Mouse (Mus musculus) hindbrain, embryonic 14.5 days (tissue): ENCODE measurements around the gene Adgb. TPM values are rescaled to one million over a fixed set of nuclear protein-coding genes. Genes with fewer than 3 reads are reported as not detected.
A peak's percentile ranks its signal among the peaks of the same experiment; 100 is the strongest.

Experiments used
- ATAC-seq: fragments of 200-750 bp; cut with Nextera tagmentation; 2 replicates; pipeline ENCODE4 v1.8.0; 2017; ENCODE audit warnings: moderate number of reproducible peaks, mild to moderate bottlenecking, moderate TSS enrichment, moderate library complexity; ENCODE audit not compliant: low FRiP score
- DNase-seq: peaks from one replicate; pipeline ENCODE4 v3.0.0-alpha.2; 2015; ENCODE audit warnings: low spot score
- H3K27ac ChIP-seq: fragments of 300-500 bp; sonication (generic); 2 replicates; pipeline ENCODE4 v1.5.1; 2014; ENCODE audit warnings: mild to moderate bottlenecking, moderate library complexity
- H3K27me3 ChIP-seq: fragments of 300-500 bp; sonication (generic); 2 replicates; pipeline ENCODE4 v1.6.1; 2014; ENCODE audit warnings: mild to moderate bottlenecking, low read length, mixed read lengths; ENCODE audit not compliant: control insufficient read depth, insufficient read depth
- H3K36me3 ChIP-seq: fragments of 300-500 bp; sonication (generic); replicated peaks from 2 replicates; pipeline ENCODE4 v1.6.1; 2014; ENCODE audit not compliant: control insufficient read depth, insufficient read depth
- H3K4me1 ChIP-seq: fragments of 300-500 bp; sonication (generic); replicated peaks from 2 replicates; pipeline ENCODE4 v1.6.1; 2014; ENCODE audit warnings: antibody characterized with exemption, low read length, mixed read lengths; ENCODE audit not compliant: control insufficient read depth, insufficient read depth
- H3K4me2 ChIP-seq: fragments of 300-500 bp; sonication (generic); replicated peaks from 2 replicates; pipeline ENCODE4 v1.6.1; 2014; ENCODE audit warnings: mild to moderate bottlenecking, moderate library complexity
- H3K4me3 ChIP-seq: fragments of 300-500 bp; sonication (generic); replicated peaks from 2 replicates; pipeline ENCODE4 v1.5.1; 2014; ENCODE audit warnings: mild to moderate bottlenecking, low read length
- H3K9ac ChIP-seq: fragments of 300-500 bp; sonication (generic); 2 replicates; pipeline ENCODE4 v1.6.1; 2014
- H3K9me3 ChIP-seq: fragments of 300-500 bp; sonication (generic); 2 replicates; pipeline ENCODE4 v1.6.1; 2016; ENCODE audit warnings: low read length; ENCODE audit not compliant: control insufficient read depth
- WGBS: fragments of 180-500 bp; shearing (Covaris S2); extraction: QIAGEN DNeasy Blood & Tissue Kit; methylation state at CpG from one replicate; pipeline ENCODE4 v1.1.7; 2014; 5-methylcytosine and 5-hydroxymethylcytosine counted together
- polyA plus RNA-seq: library from polyadenylated mRNA; unstranded; fragments of >200 nt; fragmentation: Nextera tagmentation; extraction: Ambion mirVana; gene quantifications from 2 replicates; pipeline ENCODE4 v1.2.1, GENCODE M21; 2014

The Adgb gene
- polyA plus RNA-seq, 1 experiment from 2014 or later = 0.46 TPM

DNA sequence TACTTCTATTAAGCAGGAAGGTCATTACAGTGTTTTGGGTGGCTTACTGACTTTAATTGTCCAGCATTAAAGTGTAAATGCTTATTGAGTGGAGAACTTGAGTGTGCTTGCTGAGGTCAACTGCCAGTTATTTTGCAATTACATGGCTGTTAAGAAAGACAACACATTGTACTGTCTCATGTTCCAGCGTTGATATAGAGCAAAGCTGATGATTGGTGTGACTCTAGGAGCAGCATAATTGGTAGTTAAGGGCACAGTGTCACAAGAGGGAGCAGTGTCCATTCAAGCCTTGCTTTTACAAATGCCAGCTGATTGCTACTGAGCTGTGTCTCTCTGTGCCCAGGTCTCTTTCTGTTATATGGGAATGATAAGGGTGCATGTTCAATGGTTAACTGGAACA, 97.5 kb downstream of the Adgb start:
- Histone ChIP-seq H3K9ac (no peak overlapping the region), H3K4me2 (no peak overlapping the region), H3K36me3 (no peaks in the 10 kb centered on the region), H3K4me3 (no peak overlapping the region), H3K27me3 (no peaks in the 10 kb centered on the region), H3K27ac (no peak overlapping the region), H3K9me3 (no peaks in the 10 kb centered on the region), H3K4me1 (no peaks in the 10 kb centered on the region)
- WGBS = 53% methylated on average over 1 of the region's 1 CpGs
- ATAC-seq (no peak), DNase-seq (no peak)

DNA sequence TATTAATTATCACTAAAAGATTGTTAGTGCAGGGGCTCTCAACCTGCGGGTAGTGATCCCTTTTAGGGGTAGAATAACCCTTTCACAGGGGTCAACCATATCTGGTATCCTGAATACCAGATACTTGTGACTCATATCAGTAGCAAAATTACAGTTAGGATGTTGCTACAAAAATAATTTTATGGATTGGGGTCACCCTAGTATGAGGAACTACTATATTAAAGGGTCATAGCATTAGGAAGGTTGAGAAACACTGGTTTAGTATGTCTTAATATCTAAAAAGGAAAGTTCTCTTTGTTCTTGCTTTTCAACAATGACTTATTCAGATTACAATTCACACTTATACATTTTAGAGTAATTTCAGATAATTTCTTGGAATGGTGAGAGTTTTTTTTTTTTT, 108.1 kb downstream of the Adgb start:
- Histone ChIP-seq H3K4me1 (no peaks in the 10 kb centered on the region), H3K36me3 (no peaks in the 10 kb centered on the region), H3K27me3 (no peaks in the 10 kb centered on the region), H3K4me2 (no peak overlapping the region), H3K9ac (no peak overlapping the region), H3K9me3 (no peaks in the 10 kb centered on the region), H3K27ac (no peak overlapping the region), H3K4me3 (no peak overlapping the region)
- DNase-seq = no peak
- 78% methylated on average over 1 of the region's 1 CpGs for WGBS
- no peak for ATAC-seq

DNA sequence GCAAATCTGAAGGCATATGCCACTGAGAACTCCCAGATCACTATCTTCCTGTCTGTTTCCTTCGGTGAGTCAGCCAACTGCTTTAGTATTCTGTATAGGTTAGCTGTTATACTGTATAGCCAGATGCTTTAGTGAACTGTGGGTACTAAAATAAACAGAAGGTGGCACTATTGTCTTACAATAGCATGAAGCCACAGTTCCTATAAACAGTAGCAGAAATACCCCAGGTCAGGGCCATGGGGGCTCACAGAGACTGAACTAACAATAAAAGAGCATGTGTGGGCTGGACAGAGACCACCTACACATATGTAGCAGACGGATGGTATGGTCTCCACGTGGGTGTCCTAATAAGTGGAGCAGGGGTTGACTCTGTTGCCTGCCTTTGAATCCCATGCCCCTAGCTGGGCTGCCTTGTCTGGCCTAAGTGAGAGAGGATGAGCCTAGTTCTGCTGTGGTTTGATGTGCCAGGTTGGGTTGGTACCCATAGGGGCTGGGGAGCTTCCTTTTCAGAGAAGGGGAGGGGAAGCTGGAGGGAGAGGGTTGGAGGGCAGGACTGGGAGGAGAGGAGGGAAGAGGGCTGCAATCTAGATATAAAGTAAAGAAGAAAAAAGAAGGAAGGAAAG, 116.4 kb downstream of the Adgb start:
- WGBS = 17% methylated on average over 3 of the region's 3 CpGs
- Histone ChIP-seq H3K27me3 (no peaks in the 10 kb centered on the region), H3K9me3 (no peaks in the 10 kb centered on the region), H3K4me3 (no peak overlapping the region), H3K27ac (no peak overlapping the region), H3K4me2 (no peak overlapping the region), H3K36me3 (no peaks in the 10 kb centered on the region), H3K9ac (no peak overlapping the region), H3K4me1 (no peaks in the 10 kb centered on the region)
- ATAC-seq = peak; percentile 92
- peak; percentile 70 for DNase-seq

DNA sequence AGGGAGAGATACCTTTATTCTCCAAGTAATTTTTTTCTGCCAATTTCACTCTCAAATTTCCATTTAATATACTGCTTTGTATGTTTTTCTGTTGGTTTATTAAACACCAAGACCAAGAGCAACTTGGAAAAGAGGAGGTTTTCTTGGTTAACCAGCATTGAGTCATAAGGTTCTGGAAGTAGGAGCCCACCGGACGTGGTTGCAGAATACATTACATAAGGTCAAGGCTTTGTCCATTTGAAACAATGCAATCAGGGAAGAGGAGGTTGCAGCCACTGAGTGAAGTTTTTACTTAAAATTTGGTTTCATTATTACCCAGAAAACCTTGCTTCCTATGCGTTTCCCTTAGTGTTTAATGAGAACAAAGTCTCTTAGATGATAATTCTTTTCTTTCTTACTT, 119.9 kb downstream of the Adgb start:
- H3K27ac ChIP-seq = no peak overlapping the region
- no peak for DNase-seq
- H3K4me1 ChIP-seq = no peaks in the 10 kb centered on the region
- no peaks in the 10 kb centered on the region for H3K36me3 ChIP-seq
- H3K9me3 ChIP-seq = no peaks in the 10 kb centered on the region
- ATAC-seq = no peak
- 88% methylated on average over 3 of the region's 3 CpGs for WGBS
- no peak overlapping the region for H3K4me3 ChIP-seq
- H3K27me3 ChIP-seq = no peaks in the 10 kb centered on the region
- no peak overlapping the region for H3K4me2 ChIP-seq
- no peak overlapping the region for H3K9ac ChIP-seq

DNA sequence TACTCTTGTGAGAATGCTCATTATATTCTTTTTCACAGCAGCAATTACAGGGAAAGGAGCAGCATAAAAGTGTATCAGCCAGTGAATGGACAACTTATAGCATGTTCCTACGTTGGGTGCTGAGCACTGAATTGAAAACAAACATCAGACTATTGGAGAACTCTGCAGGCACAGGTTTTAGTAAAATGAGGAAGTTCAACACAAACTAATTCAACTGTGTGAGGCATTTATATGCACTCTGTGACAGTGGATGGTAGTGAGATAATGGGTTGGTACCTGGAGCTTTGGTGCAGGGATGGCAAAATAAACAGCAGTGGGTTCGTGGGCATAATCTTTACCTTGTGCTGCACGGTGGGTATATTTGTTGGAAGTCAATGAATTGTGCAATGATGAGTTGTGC, 121.6 kb downstream of the Adgb start:
- 90% methylated on average over 3 of the region's 3 CpGs for WGBS
- Histone ChIP-seq H3K27me3 (no peaks in the 10 kb centered on the region), H3K36me3 (no peaks in the 10 kb centered on the region), H3K9me3 (no peaks in the 10 kb centered on the region), H3K4me2 (no peak overlapping the region), H3K4me1 (no peaks in the 10 kb centered on the region), H3K4me3 (no peak overlapping the region), H3K27ac (no peak overlapping the region), H3K9ac (no peak overlapping the region)
- DNase-seq (no peak), ATAC-seq (no peak)

DNA sequence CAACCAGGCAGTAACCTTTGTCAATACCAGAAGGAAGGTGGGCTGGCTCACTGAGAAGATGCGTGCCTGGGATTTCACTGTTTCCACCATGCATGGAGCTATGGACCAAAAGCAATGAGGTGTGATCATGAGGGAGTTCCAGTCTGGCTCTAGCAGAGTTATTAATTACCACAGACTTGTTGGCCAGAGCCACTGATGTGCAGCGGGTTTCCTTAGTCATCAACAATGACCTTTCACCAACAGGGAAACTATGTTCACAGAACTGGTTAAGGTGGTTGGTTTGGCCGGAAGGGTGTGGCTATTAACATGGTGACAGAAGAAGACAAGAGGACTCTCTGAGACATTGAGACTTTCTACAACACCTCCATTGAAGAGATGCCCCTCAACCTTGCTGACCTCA, 128.2 kb downstream of the Adgb start:
- Histone ChIP-seq H3K9me3 (no peaks in the 10 kb centered on the region), H3K4me1 (no peaks in the 10 kb centered on the region), H3K4me2 (no peak overlapping the region), H3K36me3 (no peaks in the 10 kb centered on the region), H3K27me3 (no peaks in the 10 kb centered on the region), H3K27ac (no peak overlapping the region), H3K9ac (no peak overlapping the region), H3K4me3 (no peak overlapping the region)
- DNase-seq (no peak), ATAC-seq (no peak)
- 94% methylated on average over 3 of the region's 3 CpGs for WGBS

DNA sequence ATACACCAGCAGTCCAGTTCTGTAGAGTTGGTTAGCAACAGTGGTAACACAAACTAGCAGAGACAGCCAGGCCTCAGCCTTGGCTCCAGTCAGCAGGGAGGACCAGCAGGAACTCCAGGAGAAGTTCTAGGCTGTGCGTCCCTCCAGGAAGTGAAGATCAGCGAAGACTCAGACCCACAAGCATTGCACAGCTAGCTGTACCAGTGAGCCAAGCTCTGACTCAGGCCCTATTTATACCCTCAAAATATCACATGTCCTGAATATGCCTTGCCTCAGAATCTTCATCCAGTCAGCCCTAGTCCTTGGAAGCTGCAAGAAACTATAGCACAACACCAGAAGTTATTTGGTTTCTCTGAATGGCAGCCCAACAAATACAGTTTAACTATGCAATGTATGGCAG, 146.6 kb downstream of the Adgb start:
- no peaks in the 10 kb centered on the region for H3K36me3 ChIP-seq
- DNase-seq = no peak
- no peak overlapping the region for H3K27ac ChIP-seq
- no peak overlapping the region for H3K4me3 ChIP-seq
- H3K9me3 ChIP-seq = no peaks in the 10 kb centered on the region
- ATAC-seq = no peak
- H3K4me1 ChIP-seq = no peaks in the 10 kb centered on the region; the same call in 1 of the 2 replicates
- H3K4me2 ChIP-seq = no peak overlapping the region
- 94% methylated on average over 2 of the region's 2 CpGs for WGBS
- no peak overlapping the region for H3K9ac ChIP-seq
- no peaks in the 10 kb centered on the region for H3K27me3 ChIP-seq

DNA sequence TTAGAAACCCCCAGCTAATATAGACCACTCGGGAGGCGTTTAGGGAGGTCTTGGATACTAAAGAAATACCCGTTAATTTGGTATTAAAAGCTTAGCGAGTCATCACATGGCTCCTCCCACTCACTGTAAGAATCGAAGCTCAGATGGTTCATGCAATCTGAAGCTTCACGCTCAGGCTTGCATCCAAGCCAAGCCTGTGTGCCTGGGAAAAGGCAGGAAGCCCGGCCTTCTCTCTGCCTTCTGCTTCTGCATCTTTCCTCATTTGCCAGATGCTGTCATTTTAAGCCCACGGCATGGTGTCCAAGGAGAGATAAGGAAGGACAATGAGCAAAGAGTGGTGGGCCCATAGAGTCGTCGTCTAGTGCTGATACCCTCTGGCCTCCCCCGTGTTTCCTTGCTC, 149.2 kb downstream of the Adgb start:
- DNase-seq (no peak), ATAC-seq (no peak)
- H3K4me3 ChIP-seq = no peak overlapping the region
- H3K9me3 ChIP-seq = no peaks in the 10 kb centered on the region
- no peaks in the 10 kb centered on the region for H3K27me3 ChIP-seq
- 89% methylated on average over 11 of the region's 11 CpGs for WGBS
- no peaks in the 10 kb centered on the region; the same call in 1 of the 2 replicates for H3K4me1 ChIP-seq
- no peak overlapping the region for H3K27ac ChIP-seq
- no peak overlapping the region for H3K9ac ChIP-seq
- H3K4me2 ChIP-seq = no peak overlapping the region
- H3K36me3 ChIP-seq = no peaks in the 10 kb centered on the region

DNA sequence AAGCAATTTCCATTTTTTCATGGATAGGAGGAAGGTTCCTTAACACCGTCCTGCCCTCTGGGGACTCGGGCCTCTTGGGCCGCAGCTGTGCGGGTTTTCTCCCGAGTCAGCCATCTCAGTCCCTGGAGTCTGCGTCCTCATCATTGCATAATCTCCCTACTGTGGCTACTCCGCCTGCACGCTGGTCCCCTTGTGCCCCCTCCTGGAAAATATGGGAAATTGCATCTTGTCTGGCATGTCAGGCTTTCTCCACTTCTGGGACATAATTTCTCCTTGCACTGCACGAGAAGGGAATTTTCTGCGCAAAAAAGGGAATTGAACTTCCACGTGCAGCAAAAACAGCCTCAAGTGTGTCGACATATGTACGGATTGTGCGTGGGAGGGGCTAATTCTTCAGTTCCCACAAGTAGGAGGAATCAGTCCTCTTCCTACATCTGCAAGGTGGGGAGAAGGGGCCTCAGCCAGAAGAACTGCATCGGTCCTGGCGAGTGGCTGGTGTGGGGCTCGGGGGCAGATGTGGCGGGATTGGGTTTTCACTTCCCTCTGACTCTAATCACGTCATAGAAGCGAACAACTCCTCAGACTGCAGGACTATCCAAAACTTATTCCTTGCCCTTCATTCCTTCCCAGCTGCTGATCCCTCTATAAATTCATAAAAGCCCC, 150.9 kb downstream of the Adgb start:
- no peaks in the 10 kb centered on the region for H3K9me3 ChIP-seq
- no peaks in the 10 kb centered on the region for H3K36me3 ChIP-seq
- peak overlapping the region; percentile 16; the same call in 1 of the 2 replicates for H3K4me3 ChIP-seq
- no peak overlapping the region for H3K27ac ChIP-seq
- DNase-seq (peak; percentile 87), ATAC-seq (peak; percentile 94)
- 12% methylated on average over 20 of the region's 20 CpGs for WGBS
- peak overlapping the region; percentile 49 for H3K4me2 ChIP-seq
- H3K9ac ChIP-seq = no peak overlapping the region
- no peaks in the 10 kb centered on the region; the same call in 1 of the 2 replicates for H3K4me1 ChIP-seq
- no peaks in the 10 kb centered on the region for H3K27me3 ChIP-seq
